Mouse (Mus musculus): Measurements from ENCODE around the gene Pla2g4a.

- TF ChIP-seq CTCF (IDR thresholded peaks at IDR 0.05; ENCODE audit: low read depth) = no peak
- TF ChIP-seq EP300 (IDR thresholded peaks at IDR 0.05; ENCODE audit: low read depth) = no peak
These were observed 84.6 kb downstream of the Pla2g4a start for GRCm38 (mm10) chr1:149876502-149876901.
